Mouse (Mus musculus) ZHBTc4 (cell line): ENCODE data around the gene Prss33.

Source experiments
- DNase-seq: peaks from one replicate; pipeline ENCODE4 v3.0.0-alpha.2; 2011; ENCODE audit warnings: low read depth, low spot score

Gene Prss33

GRCm38 (mm10) chr17:23828271-23829001, 7.4 kb downstream of the Prss33 start:
- peak; percentile 90 for DNase-seq

DNA sequence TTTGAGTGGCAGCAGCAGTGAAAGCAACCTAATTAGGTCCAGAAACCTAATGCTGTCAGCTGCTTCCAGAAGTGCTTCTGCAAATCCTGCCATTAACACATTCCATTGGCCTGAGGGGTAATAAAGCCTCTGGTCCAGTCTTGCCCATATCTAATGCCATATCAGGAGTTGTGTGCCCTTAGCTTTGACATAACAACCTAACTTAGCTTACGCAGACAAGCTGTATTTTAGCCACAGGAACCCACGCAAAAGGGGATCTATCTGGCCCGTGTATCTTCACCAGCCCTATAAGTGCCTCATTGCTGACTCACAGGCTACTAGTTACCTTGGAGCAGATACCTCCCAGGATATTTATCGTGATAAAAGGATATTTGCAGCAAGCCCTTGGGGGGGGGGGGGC, 10.3 kb downstream of the Prss33 start:
- no peak for DNase-seq

- DNase-seq: no peak
These were observed 12.2 kb downstream of the Prss33 start for GRCm38 (mm10) chr17:23823614-23824013.

DNA sequence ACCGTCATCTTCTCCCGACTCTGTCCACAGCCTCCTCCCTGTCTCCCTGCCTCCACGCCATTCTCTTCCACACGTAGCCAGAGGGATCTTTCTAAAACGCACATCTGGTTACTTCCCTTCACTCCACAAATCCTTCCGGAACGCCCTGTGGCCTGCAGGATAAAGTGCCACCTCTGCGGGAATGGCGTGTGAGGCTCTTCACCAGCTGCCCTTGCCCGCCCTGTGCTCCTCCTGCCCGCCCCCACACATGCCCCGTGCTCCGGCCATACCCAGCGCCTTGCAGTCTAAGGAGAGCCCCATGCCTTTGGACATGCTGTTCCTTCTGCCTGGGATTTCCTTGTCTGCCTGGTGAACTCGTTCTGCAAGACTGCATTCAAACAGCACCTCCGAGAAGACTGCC, 12.8 kb downstream of the Prss33 start:
- DNase-seq: no peak

DNA sequence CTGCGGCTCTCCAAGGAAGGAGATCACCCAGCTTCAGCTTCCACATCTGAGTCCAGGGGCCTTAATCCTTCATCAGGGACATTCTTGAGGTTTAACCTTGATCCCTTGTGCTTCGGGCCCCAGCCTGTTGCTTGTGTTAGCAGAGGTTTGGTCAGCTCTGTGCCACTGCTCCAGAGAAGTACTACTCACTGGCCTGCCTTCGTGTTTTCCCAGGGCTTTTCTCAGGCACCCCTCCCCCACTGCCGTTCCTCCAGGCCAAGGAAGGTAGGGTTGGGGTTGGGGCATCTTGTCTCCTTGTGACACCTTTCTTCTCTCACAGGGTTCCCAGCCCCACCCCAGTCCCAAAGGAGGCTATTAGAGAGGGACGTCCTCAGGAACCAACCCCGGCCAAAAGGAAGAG, 13.8 kb downstream of the Prss33 start:
- peak; percentile 57 for DNase-seq

- DNase-seq: no peak
These were observed 15.1 kb downstream of the Prss33 start for GRCm38 (mm10) chr17:23820731-23821130.

DNA sequence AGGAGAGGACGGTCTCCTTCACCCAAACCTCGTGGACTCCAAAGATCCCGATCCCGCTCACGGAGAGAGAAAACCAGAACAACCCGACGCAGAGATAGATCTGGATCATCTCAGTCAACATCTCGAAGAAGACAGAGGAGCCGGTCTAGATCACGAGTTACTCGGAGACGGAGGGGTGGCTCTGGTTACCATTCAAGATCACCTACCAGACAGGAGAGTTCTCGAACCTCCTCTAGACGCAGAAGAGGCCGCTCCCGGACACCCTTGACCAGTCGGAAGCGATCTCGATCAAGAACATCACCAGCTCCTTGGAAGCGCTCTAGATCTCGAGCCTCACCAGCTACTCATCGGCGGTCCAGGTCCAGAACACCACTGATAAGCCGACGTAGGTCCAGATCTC, 16.6 kb downstream of the Prss33 start:
- no peak for DNase-seq

GRCm38 (mm10) chr17:23818579-23818978, 17.3 kb downstream of the Prss33 start:
- no peak for DNase-seq

DNA sequence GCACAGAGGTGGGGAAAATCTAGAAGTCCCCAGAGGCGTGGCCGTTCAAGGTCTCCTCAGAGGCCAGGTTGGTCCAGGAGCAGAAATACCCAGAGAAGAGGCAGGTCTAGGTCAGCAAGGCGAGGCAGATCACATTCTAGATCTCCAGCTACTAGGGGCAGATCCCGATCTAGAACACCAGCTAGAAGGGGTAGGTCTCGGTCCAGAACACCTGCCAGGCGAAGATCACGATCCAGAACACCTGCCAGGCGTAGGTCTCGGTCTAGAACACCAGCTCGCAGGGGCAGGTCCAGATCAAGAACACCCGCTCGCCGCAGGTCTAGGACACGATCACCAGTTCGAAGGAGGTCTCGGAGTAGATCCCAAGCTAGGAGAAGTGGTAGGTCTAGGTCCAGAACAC, 20.2 kb downstream of the Prss33 start:
- no peak for DNase-seq

DNA sequence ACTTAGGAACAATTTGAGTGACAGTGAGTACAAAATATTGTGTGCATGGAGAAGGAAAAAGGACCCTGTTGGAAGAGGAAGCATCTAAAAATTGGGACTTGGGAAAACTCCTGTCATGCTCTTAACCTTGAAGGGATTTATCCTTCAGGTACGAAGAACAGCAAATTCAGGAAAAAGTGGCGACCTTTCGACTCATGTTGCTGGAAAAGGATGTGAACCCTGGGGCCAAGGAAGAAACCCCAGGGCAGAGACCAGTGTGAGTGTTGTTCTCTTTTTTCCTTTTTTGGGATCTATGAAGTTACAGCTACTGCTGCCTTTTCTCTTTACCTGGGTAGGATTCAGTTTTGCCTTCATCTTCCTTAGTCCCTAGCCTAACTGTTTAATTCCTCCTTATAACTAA, 27.9 kb downstream of the Prss33 start:
- DNase-seq: no peak

GRCm38 (mm10) chr17:23806867-23807266, 29.0 kb downstream of the Prss33 start:
- DNase-seq: peak; percentile 88

DNA sequence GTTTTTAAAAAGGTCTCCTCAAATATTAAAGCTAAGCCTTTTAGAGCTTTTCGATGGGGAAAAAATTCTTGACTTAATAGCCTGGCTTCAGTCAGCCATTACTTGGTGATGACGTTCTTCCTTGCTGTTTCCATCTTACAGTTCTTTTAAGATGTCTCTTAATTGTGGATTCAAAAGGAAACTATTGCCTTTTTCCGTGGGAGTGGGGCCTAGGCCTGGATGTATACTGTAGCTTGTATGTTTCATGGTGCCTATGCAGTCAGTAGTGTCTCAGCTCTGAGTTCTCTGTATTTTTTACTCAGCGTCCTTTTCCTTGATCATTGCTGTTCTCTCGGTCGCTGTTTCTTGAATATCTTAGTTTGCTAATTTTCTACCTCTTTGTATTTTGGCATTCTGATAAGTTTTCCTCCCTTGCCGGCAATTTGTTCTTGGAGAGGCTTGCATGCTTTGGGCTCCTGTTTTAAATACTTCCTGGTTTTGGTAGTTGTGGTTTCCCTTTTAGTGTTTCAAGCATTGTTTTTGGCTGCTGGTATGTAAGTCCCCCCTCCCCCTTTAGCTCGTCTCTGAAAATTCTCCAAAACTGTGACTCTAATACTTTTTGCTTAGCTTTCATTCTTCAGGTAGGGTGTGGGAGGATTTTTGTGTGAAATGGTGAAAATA, 31.3 kb downstream of the Prss33 start:
- no peak for DNase-seq

GRCm38 (mm10) chr17:23803366-23804041, 32.4 kb downstream of the Prss33 start:
- DNase-seq: peak; percentile 98

DNA sequence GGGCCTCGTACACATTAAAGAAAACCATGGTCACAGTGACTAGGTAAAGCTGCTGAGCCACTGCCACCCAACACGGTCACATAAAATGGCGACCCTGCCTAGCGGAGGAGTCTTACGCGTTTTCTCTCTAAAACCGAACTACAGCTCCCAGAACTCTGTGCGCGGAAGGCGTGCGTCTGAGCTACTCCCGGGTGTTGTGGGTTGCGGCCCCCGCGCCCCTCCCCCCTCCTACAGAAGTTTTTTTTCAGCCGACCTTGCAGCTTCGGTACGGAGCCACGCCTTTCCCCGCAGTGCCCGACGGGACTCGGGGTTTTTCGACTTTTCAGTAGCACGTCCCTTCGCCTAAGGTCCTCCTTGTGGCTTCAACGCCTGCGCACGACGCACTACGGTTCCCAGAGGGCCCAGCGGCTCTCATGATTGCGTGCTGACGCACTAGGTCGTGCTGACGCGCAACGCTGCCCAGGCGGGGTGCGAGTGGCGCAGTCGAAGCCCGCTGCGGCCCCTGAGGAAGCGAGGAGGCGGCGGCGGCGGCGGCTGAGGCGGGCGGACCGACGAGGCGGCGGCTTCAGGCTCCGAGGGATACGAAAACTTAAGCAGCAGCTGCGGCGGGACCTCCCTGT, 33.0 kb downstream of the Prss33 start:
- peak; percentile 100 for DNase-seq

DNA sequence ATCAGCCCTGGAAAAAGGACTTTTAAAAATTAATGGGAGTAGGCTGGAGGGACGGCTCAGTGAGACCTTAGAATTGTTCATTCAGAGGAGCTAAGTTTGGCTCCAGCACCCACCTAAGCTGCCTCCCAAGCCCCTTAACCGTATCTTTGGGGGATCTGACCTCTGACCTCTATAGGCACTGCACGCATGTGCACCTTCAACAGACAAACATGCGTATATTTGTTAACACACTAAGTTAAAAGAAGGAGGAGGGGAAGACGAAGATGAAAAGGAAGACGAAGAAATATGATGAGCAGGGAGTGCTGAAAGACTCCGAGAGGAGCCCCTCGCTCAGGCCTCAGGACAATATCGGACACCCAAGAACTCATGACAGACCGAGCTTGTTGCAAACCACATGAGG, 34.2 kb downstream of the Prss33 start:
- DNase-seq: no peak

DNA sequence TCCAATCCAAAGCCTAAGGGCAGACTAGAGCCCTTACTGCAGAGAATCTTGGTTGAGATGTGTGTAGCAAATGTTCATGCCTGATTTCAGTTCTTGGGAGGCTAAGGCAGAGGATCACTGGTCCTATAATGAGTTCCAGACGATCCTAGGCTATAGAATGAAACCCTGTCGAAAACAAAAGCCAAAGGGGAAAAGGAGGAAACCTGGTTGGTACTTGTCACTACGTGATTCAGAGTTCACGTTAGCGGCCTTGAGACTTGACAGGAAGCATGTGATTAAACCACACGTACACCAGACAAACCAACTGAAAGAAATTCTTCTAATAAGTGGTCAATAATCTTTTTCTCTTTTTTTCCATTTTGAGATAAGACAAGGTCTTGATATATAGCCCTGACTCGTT, 38.5 kb downstream of the Prss33 start:
- DNase-seq: no peak

- peak; percentile 69 for DNase-seq
These were observed 40.5 kb downstream of the Prss33 start for GRCm38 (mm10) chr17:23795323-23795722.

GRCm38 (mm10) chr17:23791079-23791357, 44.8 kb downstream of the Prss33 start:
- no peak for DNase-seq

DNA sequence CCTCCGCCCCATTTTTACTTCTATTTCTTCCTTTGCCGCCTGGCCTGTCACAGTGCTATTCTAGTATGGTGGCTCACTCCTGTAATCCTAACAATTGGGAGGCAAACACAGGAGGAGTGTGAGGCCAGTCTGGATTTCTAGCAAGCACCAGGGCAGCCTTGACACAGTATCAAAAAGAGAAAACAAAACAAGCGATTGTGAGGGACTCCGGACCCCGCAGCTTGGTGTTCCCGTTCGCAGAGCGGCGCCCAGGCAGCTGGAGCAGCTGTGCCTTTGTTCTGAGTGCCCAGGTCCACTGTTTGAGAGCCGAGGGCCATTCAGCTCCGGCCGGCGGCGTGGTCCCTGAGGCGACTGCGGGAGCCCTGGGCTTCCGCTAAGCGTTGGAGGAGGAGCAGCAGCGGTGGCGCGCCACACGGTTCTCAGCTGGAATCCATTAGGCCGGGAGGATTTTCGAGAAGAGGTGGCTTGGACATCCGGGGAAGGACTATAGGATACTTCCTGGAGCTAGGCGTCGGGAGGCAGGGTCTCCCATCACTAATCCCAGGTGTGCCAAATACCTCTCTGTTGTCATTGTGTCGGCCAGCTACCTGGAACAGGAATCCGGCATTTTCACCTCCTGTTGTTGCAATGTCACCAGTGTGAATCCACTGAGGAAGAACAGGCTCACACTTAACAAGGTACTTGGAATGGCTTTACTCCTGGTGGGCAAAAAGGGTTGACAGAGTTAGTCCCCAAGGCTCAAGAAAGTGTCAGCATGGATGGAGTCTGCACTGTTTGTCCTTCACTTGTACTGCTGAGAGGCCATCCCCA, 45.4 kb downstream of the Prss33 start, which contains the start of gene Srrm2:
Gene Srrm2, plus strand, starts transcription at position 264 of the 810 bp plus-strand sequence.
- no peak for DNase-seq

DNA sequence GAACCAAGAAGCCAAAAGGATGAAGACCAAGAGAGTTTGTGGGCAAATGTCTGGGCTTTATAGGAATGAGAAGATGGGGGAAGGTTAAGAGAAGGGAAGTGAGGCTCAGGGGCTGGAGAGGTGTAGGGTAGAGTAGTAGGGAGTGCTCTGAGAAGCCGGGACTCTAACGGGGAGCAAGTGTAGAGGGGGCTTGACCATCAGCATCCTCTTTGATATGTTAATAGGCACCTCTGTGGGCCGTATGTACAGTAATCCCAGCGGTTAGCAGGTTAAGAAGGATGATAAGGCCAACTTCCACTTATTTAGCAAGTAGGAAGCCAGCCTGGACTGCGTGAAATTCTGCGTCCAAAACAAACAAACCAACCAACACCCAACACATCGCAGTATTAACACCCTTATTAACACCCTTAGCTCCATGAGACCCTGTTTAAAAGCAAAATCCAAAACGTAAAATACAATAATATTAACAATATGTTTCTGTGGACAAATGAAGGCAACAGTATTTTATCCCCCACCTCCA, 46.0 kb downstream of the Prss33 start:
- DNase-seq: peak; percentile 82

DNA sequence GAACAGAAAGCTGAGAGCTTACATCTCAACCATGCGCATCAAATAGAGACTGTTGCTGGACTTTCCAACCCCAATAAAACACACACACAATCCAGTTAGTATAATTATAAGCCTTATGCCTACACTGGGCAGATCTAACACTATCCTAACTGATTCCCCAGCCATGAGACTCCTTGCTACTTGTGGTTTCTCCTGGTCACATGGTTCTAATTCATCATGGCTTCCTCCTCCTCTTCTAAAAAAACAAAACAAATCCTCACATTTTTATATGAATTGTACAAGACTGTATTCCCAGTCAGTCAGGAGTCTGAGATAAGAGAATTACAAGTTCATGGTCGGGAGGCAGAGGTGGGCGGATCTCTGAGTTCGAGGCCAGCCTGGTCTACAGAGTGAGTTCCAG, 46.9 kb downstream of the Prss33 start:
- DNase-seq: no peak
